Mouse (Mus musculus): ENCODE results near the gene Ppp1r27.

Ppp1r27 gene

DNA sequence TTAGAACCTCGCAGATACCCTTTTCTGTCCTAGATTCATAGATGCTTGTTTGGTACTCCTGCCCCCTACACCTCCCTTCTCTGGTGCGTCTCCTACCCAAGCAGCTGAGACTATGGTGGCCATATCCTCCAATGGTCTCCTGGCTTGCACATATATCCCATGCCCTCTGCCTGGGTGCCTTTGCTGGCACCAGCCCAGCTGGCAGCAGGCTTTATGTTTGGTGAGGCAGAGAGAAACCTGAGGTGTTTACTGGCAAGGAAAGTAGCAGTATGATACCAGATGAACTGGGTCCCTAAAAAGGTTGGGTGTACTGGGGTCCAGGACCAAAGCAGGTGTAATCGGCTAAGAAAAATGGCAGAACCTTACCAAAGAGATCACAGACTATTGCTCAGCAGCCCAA is 5.0 kb downstream of the Ppp1r27 start:
- DNase-seq (ENCODE audit: low spot score in 2 of 2): no peak

DNA sequence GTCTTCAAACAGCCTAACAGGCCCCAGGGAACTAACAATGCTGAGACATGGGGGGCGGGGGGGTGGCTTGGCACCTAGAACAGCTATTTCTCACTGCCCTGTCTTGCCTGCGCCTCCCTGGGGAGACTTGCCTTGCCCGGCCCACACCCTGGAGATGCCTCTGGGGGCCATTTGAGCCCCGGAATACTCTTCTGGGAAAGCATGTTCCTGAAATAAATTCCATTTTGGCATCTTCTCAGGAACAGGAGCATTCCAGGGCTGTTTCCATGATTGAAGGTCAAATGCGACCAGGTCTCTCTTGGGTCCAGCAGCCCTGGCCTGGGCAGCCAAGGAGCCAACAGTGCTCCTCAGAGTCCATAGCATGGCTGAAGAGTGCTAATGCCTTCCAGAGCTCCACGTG is 8.6 kb downstream of the Ppp1r27 start:
- no peak for DNase-seq (ENCODE audit: low spot score in 2 of 2)

DNA sequence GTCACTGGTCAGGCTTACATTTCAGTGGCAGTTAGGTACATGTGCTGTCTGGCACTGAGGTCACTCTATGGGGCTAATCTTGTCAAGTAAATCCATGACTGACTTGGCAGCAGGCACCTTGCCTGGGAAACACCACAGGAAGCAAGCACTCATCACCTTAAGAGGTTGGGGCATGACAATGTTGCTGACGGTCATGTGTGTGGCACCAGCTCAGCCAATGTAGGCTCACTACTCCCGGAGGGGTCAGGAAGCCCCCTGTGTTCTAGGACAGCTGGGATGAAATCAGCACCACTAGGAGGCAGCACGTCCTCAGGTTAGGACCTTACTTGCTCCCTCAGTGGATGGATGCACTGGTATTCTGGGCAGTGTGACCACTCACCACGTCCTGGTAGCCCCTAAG is 9.0 kb downstream of the Ppp1r27 start:
- DNase-seq (ENCODE audit: low spot score in 2 of 2): no peak

DNA sequence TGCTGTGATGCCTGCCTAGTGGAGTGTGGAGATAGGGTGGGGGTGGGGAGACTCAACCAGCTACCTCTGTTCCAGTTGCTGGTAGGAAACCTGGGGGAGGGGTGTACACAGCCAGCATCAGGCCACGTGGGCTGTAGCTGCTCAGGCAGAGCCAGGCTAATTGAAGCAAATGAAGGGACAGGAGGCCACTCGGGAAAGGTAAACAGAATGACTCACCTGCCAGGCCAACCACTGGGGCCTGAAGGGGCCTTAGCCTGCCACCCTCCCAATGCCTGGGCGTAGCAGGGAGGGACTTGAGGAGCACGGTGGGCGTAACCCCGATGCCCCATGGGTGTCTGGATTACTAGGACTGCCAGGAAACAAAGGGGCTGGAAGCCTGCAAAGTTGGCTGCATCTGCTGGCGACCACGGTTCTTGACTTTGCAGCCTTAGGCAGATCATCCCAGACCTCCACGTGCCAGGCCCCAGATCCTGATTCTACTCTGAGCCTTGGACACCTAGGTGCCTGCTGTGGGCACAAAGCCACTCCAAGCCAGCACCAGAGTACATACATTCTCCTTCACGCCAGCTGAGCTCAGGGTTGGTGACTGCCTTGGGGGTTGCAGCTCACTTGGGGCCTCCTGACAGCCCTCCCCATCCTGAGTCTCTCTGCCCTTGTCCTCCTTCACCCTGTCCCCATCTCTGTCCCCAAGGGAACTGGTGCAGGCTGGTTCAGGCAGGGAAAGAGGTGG is 11.5 kb downstream of the Ppp1r27 start:
- no peak for DNase-seq (ENCODE audit: low spot score in 2 of 2)

DNA sequence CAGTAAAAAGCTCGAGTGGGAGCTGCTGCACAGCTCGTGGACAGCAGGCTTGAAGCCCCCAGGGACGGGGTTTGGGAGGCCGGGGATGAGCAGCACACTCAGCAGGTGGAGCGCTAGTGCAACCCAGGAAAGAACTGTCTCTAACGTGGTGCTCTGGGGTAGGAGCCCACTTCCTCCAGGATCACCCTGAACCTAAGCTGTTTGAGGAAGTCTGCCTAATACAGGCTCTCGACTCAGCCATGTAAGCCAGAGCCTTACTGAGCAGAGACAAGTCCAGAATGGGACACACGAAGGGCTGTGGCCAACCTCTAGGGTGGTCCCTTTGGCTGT is 12.0 kb downstream of the Ppp1r27 start:
- DNase-seq (ENCODE audit: low spot score in 2 of 2): no peak

DNA sequence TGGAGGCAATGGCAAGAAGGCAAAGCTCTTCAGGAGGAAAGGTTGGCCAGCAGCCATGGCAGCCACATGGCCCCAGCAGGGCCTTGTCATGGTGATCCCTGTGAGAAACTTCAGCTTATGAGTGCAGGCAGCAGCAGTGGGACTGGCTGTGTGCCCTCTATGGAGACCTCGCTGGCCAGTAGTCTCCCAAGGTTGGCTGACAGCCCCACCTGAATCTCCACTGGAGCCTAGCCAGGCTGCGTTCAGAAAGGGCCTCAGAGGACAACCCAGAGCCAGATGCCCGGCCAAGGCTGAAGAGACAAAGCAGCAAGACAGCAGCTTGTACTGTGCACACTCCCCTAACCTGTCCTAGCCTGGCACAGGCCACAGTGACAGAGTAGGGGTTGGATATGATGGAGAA is 12.4 kb downstream of the Ppp1r27 start:
- no peak for DNase-seq (ENCODE audit: low spot score in 2 of 2)

DNA sequence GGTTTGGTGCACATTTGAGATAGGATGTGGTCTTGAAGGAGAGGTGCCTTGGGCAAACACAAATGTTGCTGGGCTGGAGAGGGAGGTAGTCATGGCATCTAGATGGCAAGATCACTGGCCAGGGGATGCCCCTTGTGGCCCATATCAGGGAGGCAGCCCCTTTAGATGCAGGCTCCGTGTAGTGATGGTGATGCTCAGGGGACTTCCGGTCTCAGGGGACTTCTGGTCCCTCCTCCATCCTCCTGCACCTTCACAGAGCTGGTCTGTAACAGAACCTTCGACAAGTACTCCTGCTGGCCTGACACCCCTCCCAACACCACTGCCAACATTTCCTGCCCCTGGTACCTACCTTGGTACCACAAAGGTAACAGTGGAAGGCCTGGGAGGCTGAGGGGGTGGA is 15.1 kb downstream of the Ppp1r27 start:
- no peak for DNase-seq (ENCODE audit: low spot score in 2 of 2)

DNA sequence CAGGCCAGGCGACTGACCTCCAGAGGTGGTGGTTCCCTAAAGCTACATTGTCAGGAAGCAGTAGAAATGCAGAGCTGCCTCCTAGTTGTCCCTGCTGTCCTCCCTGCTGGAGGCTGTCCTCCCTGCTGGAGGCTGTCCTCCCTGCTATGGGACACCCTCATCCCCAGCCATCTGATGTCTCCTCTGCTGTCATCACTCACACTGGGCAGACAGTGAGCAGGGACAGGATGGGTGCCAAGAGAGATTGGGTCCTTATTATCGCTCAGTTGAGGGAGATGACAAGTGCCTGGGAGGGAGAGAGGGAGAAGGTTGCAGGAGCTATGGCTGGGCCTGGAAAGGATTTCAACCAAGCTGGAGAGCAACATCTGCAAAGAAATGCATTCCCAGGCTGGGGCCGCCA is 15.8 kb downstream of the Ppp1r27 start:
- no peak for DNase-seq (ENCODE audit: low spot score in 2 of 2)

DNA sequence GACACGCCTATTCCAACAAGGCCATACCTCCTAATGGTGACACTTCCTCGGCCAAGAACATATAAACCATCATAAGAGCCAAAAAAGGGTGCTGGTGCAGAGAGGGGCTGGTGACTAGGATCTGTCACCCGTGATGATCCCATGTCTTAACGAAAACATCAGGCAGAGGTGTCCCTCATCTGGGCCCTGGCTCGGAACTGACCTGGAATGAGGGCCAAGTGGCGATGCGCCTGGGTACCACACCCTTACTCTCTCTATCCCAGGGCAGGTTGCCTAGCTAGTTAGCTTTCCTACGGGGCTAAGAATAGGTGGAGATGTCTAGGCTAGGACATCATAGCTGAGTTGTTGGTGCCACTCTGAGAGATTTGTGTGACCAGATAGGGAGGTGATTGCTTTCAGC is 16.8 kb downstream of the Ppp1r27 start:
- DNase-seq (ENCODE audit: low spot score in 2 of 2): no peak

DNA sequence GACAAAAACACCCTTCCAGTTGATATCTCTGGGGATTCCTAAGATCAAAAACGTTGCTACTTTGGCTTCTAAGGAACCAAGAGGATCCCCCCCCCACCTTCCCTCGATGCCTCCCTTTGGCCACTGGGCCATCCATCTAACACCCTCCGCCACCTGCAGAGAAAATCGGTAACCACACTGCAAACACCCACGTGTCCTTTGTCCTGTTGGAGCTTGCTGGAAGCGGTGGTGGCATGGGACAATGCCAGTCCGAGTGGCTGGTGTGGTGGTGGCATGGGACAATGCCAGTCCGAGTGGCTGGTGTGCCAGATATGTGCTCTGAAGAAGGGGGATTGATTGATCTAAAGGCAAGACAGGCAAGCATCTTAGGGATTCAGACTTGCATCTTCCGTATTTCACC is 19.3 kb downstream of the Ppp1r27 start:
- DNase-seq (ENCODE audit: low spot score in 2 of 2): no peak

DNA sequence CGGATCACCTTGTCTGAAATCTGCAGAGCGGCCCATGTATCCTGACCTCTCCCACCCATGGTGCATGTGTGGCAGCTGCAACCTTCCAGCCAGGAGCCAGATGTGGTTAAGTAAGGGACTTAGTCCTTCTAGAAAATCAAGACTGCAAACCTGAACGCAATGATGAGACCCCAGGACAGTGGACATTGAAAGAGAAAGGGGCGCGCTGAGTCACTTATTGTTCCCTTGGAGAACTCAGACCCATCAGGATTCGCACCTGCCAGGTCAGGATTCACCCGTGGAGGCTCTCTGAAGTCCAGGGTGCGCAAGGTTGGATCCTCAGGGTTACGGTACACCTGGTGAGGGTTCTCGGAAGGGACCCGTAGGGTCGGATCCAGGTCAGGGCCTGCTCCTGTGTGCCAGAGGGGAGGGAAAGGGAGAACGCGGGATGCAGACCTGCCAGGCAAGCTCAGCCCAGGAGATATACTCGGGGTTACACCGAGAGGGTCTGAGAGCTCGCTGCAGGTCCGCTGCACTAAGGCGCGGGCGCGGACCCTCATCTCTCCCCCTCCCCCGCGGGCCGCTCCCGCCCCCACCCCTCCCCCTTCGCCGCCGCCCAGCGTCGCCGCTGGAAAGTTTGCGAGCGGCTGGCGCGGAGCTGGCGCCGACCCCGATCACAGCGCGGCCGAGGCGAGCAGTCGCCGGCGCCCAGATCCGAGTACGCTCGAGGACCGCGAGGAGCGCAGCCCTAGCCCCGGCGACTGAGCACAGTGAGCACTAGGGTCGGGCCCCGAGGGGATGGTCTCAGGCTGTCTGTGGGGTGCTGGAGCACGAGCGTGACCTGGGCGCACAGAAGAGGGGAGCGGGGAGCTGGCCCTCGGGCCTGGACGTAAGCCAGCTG is 20.6 kb downstream of the Ppp1r27 start, which contains the start of gene Gcgr:
Gene Gcgr (plus strand): TSS at position 615 of the 880 bp plus-strand sequence.
- no peak for DNase-seq (ENCODE audit: low spot score in 2 of 2)

DNA sequence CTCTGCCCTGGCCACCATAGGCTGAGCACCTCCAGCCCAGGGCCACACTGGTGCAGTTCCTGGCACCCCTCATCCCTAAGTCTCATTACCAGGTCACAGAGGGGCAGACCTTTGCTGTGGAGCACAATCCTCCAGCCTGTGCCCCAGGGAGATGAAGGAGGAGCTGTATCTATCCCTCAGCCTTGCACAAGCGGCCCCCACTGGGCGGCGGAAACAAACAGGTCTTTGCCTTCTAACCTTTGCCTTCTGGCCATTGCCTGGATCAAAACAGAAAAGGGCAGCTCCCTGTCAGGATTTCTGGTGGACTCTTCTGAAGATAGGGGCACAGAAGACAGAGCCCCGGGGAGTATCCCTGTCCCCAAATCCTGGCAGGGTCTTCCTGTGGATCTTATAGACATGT is 22.0 kb downstream of the Ppp1r27 start:
- no peak for DNase-seq (ENCODE audit: low spot score in 2 of 2)

DNA sequence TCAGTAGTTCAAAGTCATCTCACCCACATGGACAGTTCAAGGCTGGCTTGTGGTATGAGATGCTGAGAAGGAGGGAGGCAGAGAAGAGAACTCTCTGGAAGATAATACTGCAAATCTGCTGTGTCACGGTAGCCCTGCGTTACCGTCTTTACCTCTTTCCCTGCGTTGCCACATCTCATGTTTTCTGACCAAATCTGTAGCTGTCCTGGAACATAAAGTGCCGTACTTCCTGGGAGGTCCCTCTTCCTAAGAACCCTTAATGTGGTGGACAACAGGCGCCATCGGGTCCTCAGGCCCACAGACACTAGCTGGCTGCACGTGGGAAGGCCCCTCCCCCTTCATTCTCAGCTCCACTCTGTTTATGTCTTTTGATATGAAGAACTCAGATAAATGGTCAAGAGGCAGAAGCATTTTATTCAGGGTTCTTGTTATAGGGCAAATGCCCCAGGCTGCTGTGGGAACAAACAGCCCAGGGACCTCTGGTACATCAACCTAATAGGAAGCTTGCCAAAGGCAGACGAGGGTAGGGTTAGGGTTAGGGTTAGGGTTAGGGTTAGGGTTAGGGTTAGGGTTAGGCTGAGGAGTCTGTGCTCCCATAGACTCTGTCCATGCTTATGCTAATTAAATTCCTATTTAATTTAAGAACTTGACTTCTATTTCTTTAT is 23.1 kb downstream of the Ppp1r27 start:
- DNase-seq (ENCODE audit: low spot score in 2 of 2): no peak

DNA sequence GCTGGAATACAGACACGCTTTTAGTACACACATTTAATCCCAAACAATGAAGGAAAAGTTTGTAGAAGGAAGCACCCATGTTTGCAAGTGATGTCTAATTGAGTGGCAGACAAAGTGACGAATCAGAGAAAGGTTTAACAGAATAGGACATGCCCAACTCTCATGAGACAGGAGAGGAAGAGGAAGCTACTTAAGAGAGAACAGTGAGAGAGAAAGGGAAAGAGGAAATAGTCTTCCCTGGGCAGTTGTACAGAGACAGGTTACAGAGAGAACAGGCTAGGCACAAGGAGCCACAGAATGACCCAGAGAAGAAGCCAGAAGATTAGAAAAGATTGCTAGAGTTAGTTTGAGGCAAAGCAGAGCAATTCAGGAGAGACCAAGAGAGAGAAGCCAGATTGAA is 25.0 kb downstream of the Ppp1r27 start:
- no peak for DNase-seq (ENCODE audit: low spot score in 2 of 2)

DNA sequence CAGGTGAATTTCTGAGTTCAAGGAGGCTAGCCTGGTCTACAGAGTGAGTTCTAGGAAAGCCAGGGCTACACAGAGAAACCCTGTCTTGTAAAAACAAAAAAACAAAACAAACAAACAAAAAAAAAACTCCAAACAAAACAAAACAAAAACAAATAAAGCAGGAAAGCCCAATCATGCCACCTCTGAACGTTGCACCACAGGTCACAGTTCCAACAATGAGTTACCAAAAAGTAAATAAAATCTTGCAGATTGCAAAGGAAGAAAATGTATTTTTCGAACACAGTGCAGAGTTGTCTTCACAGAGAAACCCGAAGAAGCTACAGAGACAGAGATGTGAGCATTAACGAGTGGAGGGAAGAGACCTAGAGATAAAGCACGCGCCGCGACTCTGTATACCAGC is 28.4 kb downstream of the Ppp1r27 start:
- DNase-seq (ENCODE audit: low spot score in 2 of 2): no peak

DNA sequence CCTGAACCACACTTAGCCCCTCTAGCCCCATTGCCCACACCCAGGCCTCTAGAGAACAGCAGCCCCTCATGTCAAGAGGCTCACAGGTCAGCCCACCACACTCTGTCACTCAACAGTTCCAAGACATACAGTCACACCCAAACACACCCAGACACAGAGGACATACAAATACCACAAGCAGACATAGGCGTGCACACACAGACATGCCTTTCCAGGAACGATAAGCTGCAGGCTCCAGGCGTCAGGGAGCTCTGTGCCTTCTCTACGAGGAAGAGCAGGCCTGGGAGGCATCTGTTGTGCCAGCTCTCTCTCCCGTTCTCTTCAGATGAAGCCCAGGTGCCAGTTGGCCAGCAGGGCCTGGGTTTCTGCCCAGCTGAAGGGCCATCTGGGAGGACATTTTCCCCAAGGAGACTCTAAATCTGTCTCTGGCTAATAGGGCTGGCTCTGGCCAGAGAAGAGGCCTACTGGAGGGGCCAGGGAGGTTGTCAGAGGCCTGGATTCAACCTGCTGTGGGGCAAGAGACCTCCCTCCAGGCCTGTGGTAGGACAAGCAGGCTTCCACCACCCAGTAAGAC is 29.9 kb downstream of the Ppp1r27 start:
- DNase-seq (ENCODE audit: low spot score in 2 of 2): no peak

DNA sequence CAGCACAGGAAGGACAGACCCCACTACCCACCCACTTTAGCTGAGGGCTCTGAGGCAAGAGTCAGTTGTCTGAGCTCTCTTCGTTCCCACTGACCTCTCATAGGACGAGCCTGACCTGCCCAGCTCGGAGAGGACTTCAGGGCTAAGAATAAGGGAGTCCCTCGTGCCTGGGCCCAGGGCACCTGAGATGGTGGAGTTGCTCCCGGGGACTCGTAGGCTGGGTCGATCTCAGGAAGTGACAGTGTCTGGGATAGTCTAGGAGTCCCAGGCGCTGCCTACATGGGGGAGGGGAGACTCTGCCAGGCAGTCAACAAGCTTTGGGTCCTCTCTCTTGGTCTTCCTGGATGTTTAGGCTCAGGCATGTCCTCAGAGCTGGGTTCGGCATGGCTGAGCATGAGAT is 30.4 kb downstream of the Ppp1r27 start:
- no peak for DNase-seq (ENCODE audit: low spot score in 2 of 2)

DNA sequence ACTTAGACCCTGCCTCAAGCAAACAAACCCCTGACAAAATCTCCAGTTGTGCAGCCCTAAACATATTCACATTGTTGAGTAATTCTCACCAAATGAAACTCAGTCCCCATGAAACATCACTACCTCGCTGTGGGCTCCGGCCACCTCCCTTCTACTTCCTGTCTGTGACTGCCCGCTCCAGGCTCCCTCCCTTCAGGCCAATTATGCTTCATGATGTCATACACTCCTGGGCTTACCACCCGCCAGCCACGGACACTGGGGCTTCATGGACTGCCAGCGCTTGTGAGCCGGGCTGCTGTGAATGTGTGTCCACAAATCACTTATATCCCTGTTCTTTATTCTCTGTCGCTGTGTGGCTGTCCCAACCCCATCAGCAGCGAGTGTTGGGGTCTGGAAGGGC is 31.2 kb downstream of the Ppp1r27 start:
- DNase-seq (ENCODE audit: low spot score in 2 of 2): peak; percentile 62 to 71

DNA sequence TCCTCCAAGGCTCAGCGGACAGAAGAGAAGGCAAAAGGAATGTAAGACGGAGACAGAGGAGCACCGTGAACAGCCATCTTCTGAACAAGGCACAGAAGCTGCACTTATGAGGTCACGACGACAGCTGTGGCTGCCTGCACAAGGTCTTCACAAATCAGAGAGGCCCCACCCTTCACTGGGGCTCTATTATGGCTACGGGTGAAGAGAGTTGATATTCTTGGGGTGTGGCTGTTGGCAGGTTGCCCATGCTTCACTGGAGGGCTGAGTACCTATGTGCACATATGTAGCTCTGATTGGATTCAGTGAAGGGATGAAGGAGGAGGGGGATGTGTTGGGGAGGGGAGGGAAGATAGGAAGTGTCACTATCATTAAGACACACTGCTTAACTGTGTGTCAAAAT is 32.4 kb downstream of the Ppp1r27 start:
- DNase-seq (ENCODE audit: low spot score in 2 of 2): no peak

DNA sequence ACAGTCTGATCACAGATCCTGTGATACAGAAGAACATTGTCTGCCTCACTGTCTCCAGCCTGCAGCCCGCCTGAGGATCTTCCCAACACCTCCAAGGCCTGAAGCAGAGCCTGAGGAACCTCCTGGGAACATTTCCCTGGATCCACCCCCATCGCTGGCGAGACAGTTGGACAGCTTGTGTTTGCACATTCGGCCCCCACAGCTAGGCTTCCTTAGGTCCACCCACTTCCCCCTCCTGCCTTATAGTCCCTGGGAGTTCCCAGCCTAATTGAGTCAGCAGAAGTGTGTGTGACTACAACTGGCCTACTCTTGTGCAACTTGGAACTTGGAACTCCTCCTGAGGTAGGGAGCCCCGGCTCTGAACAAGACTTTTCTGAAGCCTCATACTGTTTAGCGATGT is 32.9 kb downstream of the Ppp1r27 start:
- DNase-seq (ENCODE audit: low spot score in 2 of 2): no peak

DNA sequence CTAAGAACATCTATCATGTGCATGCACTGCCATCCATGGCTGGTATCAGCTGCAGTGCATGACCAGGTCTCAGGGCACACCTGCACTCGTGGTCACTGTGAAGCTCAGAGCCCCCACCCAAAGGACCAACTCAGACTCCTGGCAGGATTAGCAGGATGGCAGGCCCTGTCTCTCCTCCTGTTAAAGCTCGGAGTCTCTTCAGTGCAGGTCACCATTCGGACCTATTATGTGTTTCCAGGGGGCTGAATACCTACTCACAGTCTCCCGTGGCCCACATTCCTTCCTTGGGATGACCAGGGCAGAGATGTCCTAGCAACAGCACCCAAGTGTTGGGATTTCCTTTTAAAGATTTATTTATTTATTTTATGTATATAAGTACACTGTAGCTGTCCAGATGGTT is 33.8 kb downstream of the Ppp1r27 start:
- DNase-seq (ENCODE audit: low spot score in 2 of 2): no peak

DNA sequence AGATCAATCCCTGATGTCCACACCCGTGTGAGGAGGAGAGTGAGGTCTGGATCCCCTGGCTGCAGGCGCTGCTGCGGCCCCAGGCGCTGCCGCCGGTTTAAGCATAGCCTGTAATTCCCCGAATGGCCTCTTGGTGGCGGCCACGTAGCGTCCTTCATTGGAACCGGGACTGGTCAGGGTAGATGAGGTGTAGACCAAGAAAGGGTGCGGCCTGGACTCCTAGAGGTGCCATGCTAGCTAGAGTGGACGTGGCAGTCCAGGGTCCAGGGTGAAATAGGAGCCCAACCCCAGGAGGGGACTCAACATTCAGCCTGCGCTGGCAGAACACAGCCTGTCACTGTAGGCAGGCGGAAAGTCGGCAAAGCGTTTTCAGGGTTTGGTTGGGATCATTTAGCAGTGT is 35.3 kb downstream of the Ppp1r27 start:
- DNase-seq (ENCODE audit: low spot score in 2 of 2): peak; percentile 83 to 87
